Comparison of ENCODE assay signal across 9 mouse cellular contexts in genomic region chr4:137484586-137484985, GRCm38 (mm10). TPM values are rescaled to one million over a fixed set of nuclear protein-coding genes. Genes with fewer than 3 reads are reported as not detected.
DNase-seq lines count a peak whose midpoint lies in the region; ATAC-seq lines count a peak whose summit lies in the region.
"Had no signal": no experiment of that assay in that cellular context is flagged by ENCODE, and none has a peak within 500 bp of the region (broad histone marks: within the 10 kb centered on the region; RNA-seq: fewer than 3 reads in every experiment).

No protein-coding gene starts in this region.

- H3K27me3 ChIP-seq in neural tube, embryonic 13.5 days, result peaks cover 5% of the 10 kb centered on the region; the same call in 1 of the 2 replicates
- no peaks in the 10 kb centered on the region for H3K27me3 ChIP-seq in hindbrain, embryonic 14.5 days (ENCODE audit: control insufficient read depth, insufficient read depth, low read length)
- no peaks in the 10 kb centered on the region for H3K27me3 ChIP-seq in limb, embryonic 15.5 days

- no peak for DNase-seq in neural tube, embryonic 10.5 days (ENCODE audit: extremely low spot score, low spot score)
- peak; percentile 89 to 92 for DNase-seq in cerebellum, postnatal 25 days
- DNase-seq in hindbrain, embryonic 14.5 days (ENCODE audit: low spot score), result peak; percentile 55
- no peak for DNase-seq in frontal cortex, adult 2 months (ENCODE audit: extremely low spot score in 1 of 2, low spot score in 1 of 2)

- 70% methylated on average over 7 of the region's 7 CpGs for WGBS in neural tube, embryonic 13.5 days
- WGBS in hindbrain, embryonic 14.5 days, result 63% methylated on average over 7 of the region's 7 CpGs
- WGBS in limb, embryonic 15.5 days, result 61% methylated on average over 7 of the region's 7 CpGs

- no peak for ATAC-seq in neural tube, embryonic 13.5 days (ENCODE audit: low read depth)
- ATAC-seq in hindbrain, embryonic 14.5 days (ENCODE audit: low FRiP score), result no peak
- no peak for ATAC-seq in limb, embryonic 15.5 days (ENCODE audit: insufficient number of reproducible peaks, low FRiP score, low TSS enrichment, low read depth)
- ATAC-seq in megakaryocyte progenitor cell, adult 5-6 weeks (replicated peaks; ENCODE audit: poor library complexity), result no peak
- no peak for ATAC-seq in monocyte, adult 5-6 weeks (replicated peaks; ENCODE audit: insufficient number of reproducible peaks, low FRiP score, low TSS enrichment, poor library complexity, severe bottlenecking)

- H3K4me1 ChIP-seq in neural tube, embryonic 13.5 days (replicated peaks), result peaks cover 88% of the 10 kb centered on the region
- peaks cover 39% of the 10 kb centered on the region for H3K4me1 ChIP-seq in hindbrain, embryonic 14.5 days (replicated peaks; ENCODE audit: control insufficient read depth, insufficient read depth, low read length)
- peaks cover 94% of the 10 kb centered on the region for H3K4me1 ChIP-seq in limb, embryonic 15.5 days

- H3K9me3 ChIP-seq in neural tube, embryonic 13.5 days, result no peaks in the 10 kb centered on the region
- no peaks in the 10 kb centered on the region for H3K9me3 ChIP-seq in hindbrain, embryonic 14.5 days (ENCODE audit: control insufficient read depth, low read length)
- no peaks in the 10 kb centered on the region for H3K9me3 ChIP-seq in limb, embryonic 15.5 days

- H3K36me3 ChIP-seq in neural tube, embryonic 13.5 days, result no peaks in the 10 kb centered on the region
- H3K36me3 ChIP-seq in hindbrain, embryonic 14.5 days (replicated peaks; ENCODE audit: control insufficient read depth, insufficient read depth), result no peaks in the 10 kb centered on the region
- no peaks in the 10 kb centered on the region for H3K36me3 ChIP-seq in limb, embryonic 15.5 days

- no peak overlapping the region for H3K9ac ChIP-seq in neural tube, embryonic 13.5 days
- no peak overlapping the region for H3K9ac ChIP-seq in hindbrain, embryonic 14.5 days
- no peak overlapping the region for H3K9ac ChIP-seq in limb, embryonic 15.5 days

- H3K27ac ChIP-seq in neural tube, embryonic 13.5 days (replicated peaks), result 0 out of 2 replicates have a peak overlapping the region, but pooled peaks have one; percentile 28
- H3K27ac ChIP-seq in hindbrain, embryonic 14.5 days, result no peak overlapping the region
- peak overlapping the region; percentile 57; the same call in 1 of the 2 replicates for H3K27ac ChIP-seq in limb, embryonic 15.5 days

- no peak overlapping the region for H3K4me3 ChIP-seq in neural tube, embryonic 13.5 days
- H3K4me3 ChIP-seq in hindbrain, embryonic 14.5 days (replicated peaks; ENCODE audit: low read length), result no peak overlapping the region
- no peak overlapping the region for H3K4me3 ChIP-seq in limb, embryonic 15.5 days

- H3K4me2 ChIP-seq in neural tube, embryonic 13.5 days, result no peak overlapping the region
- no peak overlapping the region for H3K4me2 ChIP-seq in hindbrain, embryonic 14.5 days (replicated peaks)
- H3K4me2 ChIP-seq in limb, embryonic 15.5 days, result no peak overlapping the region

RNA-seq across cellular contexts. Expression of gene Hspg2, which starts 16.0 kb away (rescaled TPM):
- polyA plus RNA-seq in neural tube, embryonic 13.5 days (2015; fragmentation: Nextera tagmentation; extraction: Ambion mirVana), result 8.6 and 9.6 TPM in 2 replicates
- polyA plus RNA-seq in hindbrain, embryonic 14.5 days (2014; fragmentation: Nextera tagmentation; extraction: Ambion mirVana), result 8.7 and 10.7 TPM in 2 replicates
- 40.6 and 44.5 TPM in 2 replicates for polyA plus RNA-seq in limb, embryonic 15.5 days (2015; fragmentation: Nextera tagmentation; extraction: Ambion mirVana)
- 0.37 TPM in 1 of 2 replicates, not detected in the other for total RNA-seq in megakaryocyte progenitor cell, adult 5-6 weeks (2015)
- total RNA-seq in megakaryocyte progenitor cell, adult 5-6 weeks (2017), result not detected in 2 replicates
- 3.5 and 4.0 TPM in 2 replicates for polyA plus RNA-seq in frontal cortex, adult 2 months (2012; rRNA removed)
- under 0.01 TPM in 1 of 3 replicates, not detected in the others for total RNA-seq in monocyte, adult 5-6 weeks (2017)

RNA-seq across cellular contexts. Expression of gene 1700013G24Rik, which starts 31.5 kb away (rescaled TPM):
- not detected in 2 replicates for polyA plus RNA-seq in neural tube, embryonic 13.5 days (2015; fragmentation: Nextera tagmentation; extraction: Ambion mirVana)
- not detected in 2 replicates for polyA plus RNA-seq in hindbrain, embryonic 14.5 days (2014; fragmentation: Nextera tagmentation; extraction: Ambion mirVana)
- polyA plus RNA-seq in limb, embryonic 15.5 days (2015; fragmentation: Nextera tagmentation; extraction: Ambion mirVana), result 0.23 and 0.40 TPM in 2 replicates
- not detected in 2 replicates for total RNA-seq in megakaryocyte progenitor cell, adult 5-6 weeks (2015)
- total RNA-seq in megakaryocyte progenitor cell, adult 5-6 weeks (2017), result not detected in 2 replicates
- not detected in 2 replicates for polyA plus RNA-seq in frontal cortex, adult 2 months (2012; rRNA removed)
- not detected in 3 replicates for total RNA-seq in monocyte, adult 5-6 weeks (2017)
- total RNA-seq: gastrocnemius, adult 8-10 months had no signal

RNA-seq across cellular contexts. Expression of gene Cela3b, which starts 54.2 kb away (rescaled TPM):
- not detected in 2 replicates for polyA plus RNA-seq in neural tube, embryonic 13.5 days (2015; fragmentation: Nextera tagmentation; extraction: Ambion mirVana)
- not detected in 2 replicates for polyA plus RNA-seq in hindbrain, embryonic 14.5 days (2014; fragmentation: Nextera tagmentation; extraction: Ambion mirVana)
- polyA plus RNA-seq in limb, embryonic 15.5 days (2015; fragmentation: Nextera tagmentation; extraction: Ambion mirVana), result 0.70 TPM in 1 of 2 replicates, not detected in the other
- not detected in 2 replicates for total RNA-seq in megakaryocyte progenitor cell, adult 5-6 weeks (2015)
- total RNA-seq in megakaryocyte progenitor cell, adult 5-6 weeks (2017), result not detected in 2 replicates
- 0.15 TPM in 1 of 2 replicates, not detected in the other for polyA plus RNA-seq in frontal cortex, adult 2 months (2012; rRNA removed)
- not detected in 3 replicates for total RNA-seq in monocyte, adult 5-6 weeks (2017)
- total RNA-seq: gastrocnemius, adult 8-10 months had no signal

Comparison
In these comparisons a context has a peak if more than half of its experiments do, and no peak if none do; other contexts are left out.
1. DNase-seq: peak in cerebellum, postnatal 25 days (2 of 2) and hindbrain, embryonic 14.5 days (single experiment); none in neural tube, embryonic 10.5 days (single experiment) and frontal cortex, adult 2 months (0 of 2).